Mouse (Mus musculus) hindbrain, embryonic 14.5 days (tissue): ENCODE data around the gene Yap1. TPM values are rescaled to one million over a fixed set of nuclear protein-coding genes. Genes with fewer than 3 reads are reported as not detected.

Experiments used
- ATAC-seq: fragments of 200-750 bp; cut with Nextera tagmentation; 2 replicates; pipeline ENCODE4 v1.8.0; 2017; ENCODE audit warnings: moderate number of reproducible peaks, mild to moderate bottlenecking, moderate TSS enrichment, moderate library complexity; ENCODE audit not compliant: low FRiP score
- DNase-seq: peaks from one replicate; pipeline ENCODE4 v3.0.0-alpha.2; 2015; ENCODE audit warnings: low spot score
- H3K27ac ChIP-seq: fragments of 300-500 bp; sonication (generic); 2 replicates; pipeline ENCODE4 v1.5.1; 2014; ENCODE audit warnings: mild to moderate bottlenecking, moderate library complexity
- H3K27me3 ChIP-seq: fragments of 300-500 bp; sonication (generic); 2 replicates; pipeline ENCODE4 v1.6.1; 2014; ENCODE audit warnings: mild to moderate bottlenecking, low read length, mixed read lengths; ENCODE audit not compliant: control insufficient read depth, insufficient read depth
- H3K36me3 ChIP-seq: fragments of 300-500 bp; sonication (generic); replicated peaks from 2 replicates; pipeline ENCODE4 v1.6.1; 2014; ENCODE audit not compliant: control insufficient read depth, insufficient read depth
- H3K4me1 ChIP-seq: fragments of 300-500 bp; sonication (generic); replicated peaks from 2 replicates; pipeline ENCODE4 v1.6.1; 2014; ENCODE audit warnings: antibody characterized with exemption, low read length, mixed read lengths; ENCODE audit not compliant: control insufficient read depth, insufficient read depth
- H3K4me2 ChIP-seq: fragments of 300-500 bp; sonication (generic); replicated peaks from 2 replicates; pipeline ENCODE4 v1.6.1; 2014; ENCODE audit warnings: mild to moderate bottlenecking, moderate library complexity
- H3K4me3 ChIP-seq: fragments of 300-500 bp; sonication (generic); replicated peaks from 2 replicates; pipeline ENCODE4 v1.5.1; 2014; ENCODE audit warnings: mild to moderate bottlenecking, low read length
- H3K9ac ChIP-seq: fragments of 300-500 bp; sonication (generic); 2 replicates; pipeline ENCODE4 v1.6.1; 2014
- H3K9me3 ChIP-seq: fragments of 300-500 bp; sonication (generic); 2 replicates; pipeline ENCODE4 v1.6.1; 2016; ENCODE audit warnings: low read length; ENCODE audit not compliant: control insufficient read depth
- WGBS: fragments of 180-500 bp; shearing (Covaris S2); extraction: QIAGEN DNeasy Blood & Tissue Kit; methylation state at CpG from one replicate; pipeline ENCODE4 v1.1.7; 2014; 5-methylcytosine and 5-hydroxymethylcytosine counted together
- polyA plus RNA-seq: library from polyadenylated mRNA; unstranded; fragments of >200 nt; fragmentation: Nextera tagmentation; extraction: Ambion mirVana; gene quantifications from 2 replicates; pipeline ENCODE4 v1.2.1, GENCODE M21; 2014

The Yap1 gene
- polyA plus RNA-seq, 1 experiment from 2014 or later = 10.1 TPM

GRCm38 (mm10) chr9:7943796-7944462 lies 60.5 kb downstream of the Yap1 start:
- Histone ChIP-seq H3K4me1 (no peaks in the 10 kb centered on the region), H3K4me2 (no peak overlapping the region), H3K36me3 (no peaks in the 10 kb centered on the region), H3K4me3 (no peak overlapping the region), H3K9ac (no peak overlapping the region), H3K9me3 (no peaks in the 10 kb centered on the region), H3K27ac (no peak overlapping the region), H3K27me3 (no peaks in the 10 kb centered on the region)
- no peak for DNase-seq
- ATAC-seq = no peak
- WGBS = 93% methylated on average over 7 of the region's 7 CpGs

- WGBS = over 99% methylated on average over 8 of the region's 8 CpGs
- Histone ChIP-seq H3K9ac (no peak overlapping the region), H3K4me1 (no peaks in the 10 kb centered on the region), H3K4me3 (no peak overlapping the region), H3K27me3 (no peaks in the 10 kb centered on the region), H3K9me3 (no peaks in the 10 kb centered on the region), H3K4me2 (no peak overlapping the region), H3K27ac (no peak overlapping the region), H3K36me3 (no peaks in the 10 kb centered on the region)
- DNase-seq = no peak
- ATAC-seq = no peak
Observed at GRCm38 (mm10) chr9:7942701-7943100, 61.7 kb downstream of the Yap1 start.

- ATAC-seq (no peak), DNase-seq (no peak)
- H3K4me3 ChIP-seq = no peak overlapping the region
- no peaks in the 10 kb centered on the region for H3K27me3 ChIP-seq
- WGBS = 96% methylated on average over 4 of the region's 4 CpGs
- H3K27ac ChIP-seq = no peak overlapping the region
- H3K4me1 ChIP-seq = no peaks in the 10 kb centered on the region
- no peaks in the 10 kb centered on the region for H3K9me3 ChIP-seq
- peaks cover 13% of the 10 kb centered on the region for H3K36me3 ChIP-seq
- H3K4me2 ChIP-seq = no peak overlapping the region
- no peak overlapping the region for H3K9ac ChIP-seq
Observed at GRCm38 (mm10) chr9:7940075-7940474, 64.3 kb downstream of the Yap1 start.

- no peaks in the 10 kb centered on the region for H3K27me3 ChIP-seq
- no peaks in the 10 kb centered on the region for H3K4me1 ChIP-seq
- H3K9me3 ChIP-seq = peaks cover 7% of the 10 kb centered on the region
- ATAC-seq (no peak), DNase-seq (no peak)
- no peak overlapping the region for H3K27ac ChIP-seq
- H3K4me2 ChIP-seq = no peak overlapping the region
- H3K4me3 ChIP-seq = no peak overlapping the region
- no peak overlapping the region for H3K9ac ChIP-seq
- 93% methylated on average over 10 of the region's 10 CpGs for WGBS
- H3K36me3 ChIP-seq = peaks cover 33% of the 10 kb centered on the region
Observed at GRCm38 (mm10) chr9:7934419-7934818, 70.0 kb downstream of the Yap1 start.

GRCm38 (mm10) chr9:7929552-7929951 lies 74.8 kb downstream of the Yap1 start:
- DNase-seq (peak; percentile 47), ATAC-seq (0 out of 2 replicates have a peak, but pooled peaks have one; percentile 17)
- Histone ChIP-seq H3K9ac (no peak overlapping the region), H3K9me3 (peaks cover 7% of the 10 kb centered on the region), H3K27me3 (no peaks in the 10 kb centered on the region), H3K4me3 (no peak overlapping the region), H3K27ac (no peak overlapping the region), H3K4me1 (no peaks in the 10 kb centered on the region), H3K4me2 (no peak overlapping the region), H3K36me3 (peaks cover 20% of the 10 kb centered on the region; the same call in 1 of the 2 replicates)
- WGBS = 80% methylated on average over 6 of the region's 6 CpGs

- DNase-seq (no peak), ATAC-seq (no peak)
- no peaks in the 10 kb centered on the region for H3K27me3 ChIP-seq
- peaks cover 7% of the 10 kb centered on the region for H3K9me3 ChIP-seq
- WGBS = 87% methylated on average over 3 of the region's 3 CpGs
- H3K36me3 ChIP-seq = peaks cover 14% of the 10 kb centered on the region; the same call in 1 of the 2 replicates
- H3K27ac ChIP-seq = no peak overlapping the region
- H3K4me3 ChIP-seq = no peak overlapping the region
- no peaks in the 10 kb centered on the region for H3K4me1 ChIP-seq
- H3K4me2 ChIP-seq = no peak overlapping the region
- H3K9ac ChIP-seq = no peak overlapping the region
Observed at GRCm38 (mm10) chr9:7928866-7929265, 75.5 kb downstream of the Yap1 start.

- Histone ChIP-seq H3K4me3 (no peak overlapping the region), H3K27ac (no peak overlapping the region), H3K36me3 (peaks cover 11% of the 10 kb centered on the region; the same call in 1 of the 2 replicates), H3K9me3 (peaks cover 7% of the 10 kb centered on the region), H3K27me3 (no peaks in the 10 kb centered on the region), H3K4me2 (no peak overlapping the region), H3K9ac (no peak overlapping the region), H3K4me1 (no peaks in the 10 kb centered on the region)
- 94% methylated on average over 3 of the region's 3 CpGs for WGBS
- no peak for ATAC-seq
- no peak for DNase-seq
Observed at GRCm38 (mm10) chr9:7928207-7928793, 76.1 kb downstream of the Yap1 start.

- H3K4me1 ChIP-seq = no peaks in the 10 kb centered on the region
- peak overlapping the region; percentile 59 for H3K4me2 ChIP-seq
- WGBS = 54% methylated on average over 8 of the region's 8 CpGs
- 0 out of 2 replicates have a peak overlapping the region, but pooled peaks have one; percentile 38 for H3K27ac ChIP-seq
- H3K9me3 ChIP-seq = no peaks in the 10 kb centered on the region
- peak overlapping the region; percentile 25; the same call in 1 of the 2 replicates for H3K4me3 ChIP-seq
- H3K36me3 ChIP-seq = no peaks in the 10 kb centered on the region
- DNase-seq = no peak
- H3K27me3 ChIP-seq = no peaks in the 10 kb centered on the region
- H3K9ac ChIP-seq = peak overlapping the region; percentile 36; the same call in 1 of the 2 replicates
- ATAC-seq = no peak
Observed at GRCm38 (mm10) chr9:7914925-7915324, 89.5 kb downstream of the Yap1 start.

- WGBS = 8% methylated on average over 11 of the region's 11 CpGs
- Histone ChIP-seq H3K27ac (0 out of 2 replicates have a peak overlapping the region, but pooled peaks have one; percentile 38), H3K9ac (peak overlapping the region; percentile 49), H3K36me3 (no peaks in the 10 kb centered on the region), H3K4me2 (peak overlapping the region; percentile 59), H3K4me3 (peak overlapping the region; percentile 25), H3K4me1 (no peaks in the 10 kb centered on the region), H3K27me3 (no peaks in the 10 kb centered on the region), H3K9me3 (no peaks in the 10 kb centered on the region)
- DNase-seq (peak; percentile 82), ATAC-seq (peak; percentile 97)
Observed at GRCm38 (mm10) chr9:7914487-7914886, 89.9 kb downstream of the Yap1 start.
